Mouse (Mus musculus): Measurements from ENCODE around the gene Paox. TPM values are rescaled to one million over a fixed set of nuclear protein-coding genes. Genes with fewer than 3 reads are reported as not detected.
A peak's percentile ranks its signal among the peaks of the same experiment; 100 is the strongest.

Paox gene
- polyA plus RNA-seq, 1 experiment from 2014 or later = 15.7 TPM

DNA sequence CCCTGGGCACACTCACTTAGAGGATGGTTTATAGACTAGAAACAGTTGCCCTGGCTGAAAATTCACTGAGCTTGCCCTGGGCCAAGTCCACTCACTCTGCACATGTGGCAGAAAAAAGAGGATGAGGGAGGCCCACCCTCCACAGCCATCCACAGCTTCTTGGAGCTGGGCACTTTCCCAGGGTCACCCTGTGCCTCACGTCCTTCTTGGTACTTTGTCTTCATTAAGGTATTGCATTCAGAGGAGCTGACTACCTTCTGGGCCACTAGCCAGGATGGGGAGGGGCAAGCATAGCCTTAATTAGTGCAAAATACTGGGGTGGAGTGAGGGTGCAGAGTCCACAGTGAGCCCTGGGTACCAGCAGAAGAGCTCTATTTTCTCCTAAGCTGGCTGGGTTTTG, 20.0 kb upstream of the Paox start:
- 70% methylated on average over 1 of the region's 1 CpGs for WGBS
- DNase-seq (ENCODE audit: low spot score) = no peak
- no peak overlapping the region for H3K27ac ChIP-seq
- no peaks in the 10 kb centered on the region for H3K36me3 ChIP-seq
- H3K27me3 ChIP-seq (ENCODE audit: insufficient read depth, poor library complexity, severe bottlenecking) = 0 out of 2 replicates have a peak, but pooled peaks cover 3% of the 10 kb centered on the region
- no peaks in the 10 kb centered on the region for H3K9me3 ChIP-seq
- 0 out of 2 replicates have a peak, but pooled peaks cover 4% of the 10 kb centered on the region for H3K4me1 ChIP-seq (replicated peaks)
- no peak overlapping the region for H3K4me3 ChIP-seq

DNA sequence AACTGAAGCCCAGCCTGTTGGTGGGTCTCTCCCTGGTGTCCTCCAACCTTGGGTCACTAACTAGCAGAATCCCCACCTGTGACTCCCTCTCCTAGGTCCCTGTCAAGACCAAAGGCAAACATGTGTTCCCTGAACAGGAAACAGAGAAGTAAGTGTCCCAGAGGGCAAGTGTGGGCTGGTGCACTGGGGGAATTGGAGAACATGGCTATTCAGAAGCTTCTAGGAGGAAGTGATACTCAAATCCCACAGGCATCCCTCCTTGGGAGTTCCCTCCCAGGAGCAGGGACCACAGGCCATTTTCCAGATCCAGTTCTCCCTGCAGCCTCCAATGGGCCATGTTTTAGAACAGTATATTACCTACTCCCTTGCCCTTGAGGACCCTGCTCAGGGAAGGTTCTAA, 19.5 kb upstream of the Paox start:
- H3K4me3 ChIP-seq = no peak overlapping the region
- 0 out of 2 replicates have a peak, but pooled peaks cover 6% of the 10 kb centered on the region for H3K4me1 ChIP-seq (replicated peaks)
- H3K36me3 ChIP-seq = no peaks in the 10 kb centered on the region
- peaks cover 8% of the 10 kb centered on the region for H3K27me3 ChIP-seq (ENCODE audit: insufficient read depth, poor library complexity, severe bottlenecking)
- no peak for DNase-seq (ENCODE audit: low spot score)
- H3K9me3 ChIP-seq = no peaks in the 10 kb centered on the region
- H3K27ac ChIP-seq = no peak overlapping the region

DNA sequence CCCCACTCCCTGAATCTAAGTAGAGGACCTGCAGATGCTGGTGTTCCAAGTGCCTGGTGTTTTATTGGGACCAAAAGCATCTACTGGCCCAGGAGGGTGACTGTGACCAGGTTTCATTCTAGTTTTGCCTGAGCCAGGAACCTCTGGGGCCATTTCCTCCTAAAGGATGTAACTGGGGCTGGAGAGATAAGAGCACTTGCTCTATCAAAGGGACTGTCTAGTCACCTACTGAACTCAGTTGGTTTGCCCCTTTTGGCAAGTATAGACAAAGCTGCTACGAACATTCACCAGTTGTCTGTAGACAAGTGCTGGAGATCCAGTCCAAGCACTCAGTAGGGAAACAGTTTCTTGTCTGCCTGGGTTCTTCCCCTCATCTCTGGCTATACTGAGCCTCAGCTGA, 17.1 kb upstream of the Paox start:
- Histone ChIP-seq H3K36me3 (no peaks in the 10 kb centered on the region), H3K27me3 (ENCODE audit: insufficient read depth, poor library complexity, severe bottlenecking) (peaks cover 18% of the 10 kb centered on the region), H3K27ac (no peak overlapping the region), H3K4me1 (replicated peaks) (peaks cover 22% of the 10 kb centered on the region), H3K4me3 (no peak overlapping the region), H3K9me3 (no peaks in the 10 kb centered on the region)
- no peak for DNase-seq (ENCODE audit: low spot score)
- 88% methylated on average over 1 of the region's 1 CpGs for WGBS

DNA sequence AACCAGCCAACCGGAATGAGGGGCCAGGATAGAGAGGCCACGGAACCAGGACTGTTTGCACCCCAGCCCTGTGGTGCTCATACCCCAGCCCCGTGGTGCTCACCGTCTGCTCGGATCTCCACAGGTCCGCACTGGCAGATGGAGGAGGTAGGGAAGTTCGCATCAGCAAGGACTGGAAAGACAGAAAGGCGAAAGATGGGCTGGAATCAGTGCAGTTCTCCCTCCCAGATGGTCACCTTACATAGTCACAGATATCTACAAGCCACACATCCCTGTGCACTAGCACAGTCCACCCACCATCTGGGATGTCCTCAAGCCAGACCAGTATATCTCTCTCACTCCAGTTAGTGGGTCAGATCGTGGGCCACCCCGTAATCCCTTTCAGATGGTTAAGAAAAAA, 14.1 kb upstream of the Paox start:
- no peak for DNase-seq (ENCODE audit: low spot score)
- peaks cover 18% of the 10 kb centered on the region for H3K27me3 ChIP-seq (ENCODE audit: insufficient read depth, poor library complexity, severe bottlenecking)
- peak overlapping the region; percentile 55 for H3K4me3 ChIP-seq
- 73% methylated on average over 10 of the region's 10 CpGs for WGBS
- peaks cover 18% of the 10 kb centered on the region for H3K4me1 ChIP-seq (replicated peaks)
- H3K9me3 ChIP-seq = no peaks in the 10 kb centered on the region
- peaks cover 14% of the 10 kb centered on the region for H3K36me3 ChIP-seq
- peak overlapping the region; percentile 73 for H3K27ac ChIP-seq

DNA sequence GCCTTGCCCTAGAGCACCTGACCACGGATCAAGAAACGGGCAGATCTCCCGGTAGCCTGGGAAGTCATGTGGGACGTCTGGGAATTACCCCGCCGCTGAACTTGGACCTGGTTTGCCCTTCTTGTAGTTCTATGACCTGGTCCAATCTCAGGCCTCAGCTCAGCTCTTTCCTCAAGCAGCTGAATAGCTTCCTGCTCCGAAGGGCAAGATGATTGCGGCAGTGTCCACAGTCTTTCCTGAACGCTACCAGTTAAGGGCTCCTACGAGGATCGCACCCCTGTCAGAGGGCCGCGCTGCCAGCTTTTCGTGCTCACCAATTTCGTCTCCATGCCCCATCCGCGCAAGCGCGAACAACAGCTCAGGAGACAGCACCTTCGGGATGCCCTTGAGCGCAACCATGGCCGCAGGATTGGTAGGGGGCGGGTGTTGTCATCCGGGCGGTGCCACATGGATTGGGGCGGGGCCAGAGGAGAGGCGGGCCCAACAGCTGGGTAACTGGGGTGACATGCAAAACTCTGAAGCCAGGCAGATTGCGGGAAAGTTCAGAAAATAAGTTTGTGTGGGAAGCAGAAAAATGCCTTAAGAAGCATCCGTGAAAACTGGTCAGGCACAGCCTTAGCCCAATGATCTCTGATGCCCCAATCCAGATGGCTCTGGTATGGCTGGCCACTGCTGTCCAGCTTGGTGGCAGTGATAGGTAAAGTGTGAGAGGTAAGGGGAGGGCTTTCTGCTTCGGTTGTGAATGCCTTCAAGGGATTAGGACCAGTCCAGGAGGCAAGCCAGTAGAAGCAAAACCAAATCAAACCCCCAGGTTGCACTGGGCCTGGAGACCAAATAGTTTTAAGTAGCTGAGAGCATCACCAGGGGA, 13.4 kb upstream of the Paox start, which contains the start of gene Fuom:
TSS of gene Fuom (minus strand) at position 449 of the 868 bp plus-strand sequence.
- H3K4me1 ChIP-seq (replicated peaks) = peaks cover 18% of the 10 kb centered on the region
- peak within 1 kb of the TSS; percentile 55 for H3K4me3 ChIP-seq
- H3K27me3 ChIP-seq (ENCODE audit: insufficient read depth, poor library complexity, severe bottlenecking) = peaks cover 18% of the 10 kb centered on the region
- peaks cover 21% of the 10 kb centered on the region for H3K36me3 ChIP-seq
- peak within 1 kb of the TSS; percentile 73 for H3K27ac ChIP-seq
- WGBS = 2% methylated on average over 30 of the region's 30 CpGs
- H3K9me3 ChIP-seq = no peaks in the 10 kb centered on the region
- DNase-seq (ENCODE audit: low spot score) = peak; percentile 78

DNA sequence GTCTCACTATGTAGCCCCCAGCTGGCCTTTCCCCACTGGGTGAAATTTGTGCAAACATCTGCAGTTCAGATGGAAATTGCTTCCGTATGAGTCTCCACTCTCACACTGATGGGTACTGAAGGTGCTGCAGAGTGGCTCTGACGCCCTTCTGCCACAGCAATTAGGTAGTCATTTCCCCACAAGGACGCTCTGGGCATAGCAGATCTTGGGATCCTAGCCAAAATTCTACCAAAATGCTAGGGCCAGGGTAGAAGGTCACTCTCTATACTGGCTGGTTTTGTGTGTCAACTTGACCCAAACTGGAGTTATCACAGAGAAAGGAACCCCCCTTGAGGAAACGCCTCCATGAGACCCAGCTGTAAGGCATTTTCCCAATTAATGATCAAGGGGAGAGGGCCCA, 11.6 kb upstream of the Paox start:
- peaks cover 39% of the 10 kb centered on the region for H3K36me3 ChIP-seq
- H3K27ac ChIP-seq = no peak overlapping the region
- H3K27me3 ChIP-seq (ENCODE audit: insufficient read depth, poor library complexity, severe bottlenecking) = peaks cover 18% of the 10 kb centered on the region
- no peaks in the 10 kb centered on the region for H3K9me3 ChIP-seq
- peaks cover 18% of the 10 kb centered on the region for H3K4me1 ChIP-seq (replicated peaks)
- no peak overlapping the region for H3K4me3 ChIP-seq
- DNase-seq (ENCODE audit: low spot score) = no peak
- 86% methylated on average over 4 of the region's 4 CpGs for WGBS

DNA sequence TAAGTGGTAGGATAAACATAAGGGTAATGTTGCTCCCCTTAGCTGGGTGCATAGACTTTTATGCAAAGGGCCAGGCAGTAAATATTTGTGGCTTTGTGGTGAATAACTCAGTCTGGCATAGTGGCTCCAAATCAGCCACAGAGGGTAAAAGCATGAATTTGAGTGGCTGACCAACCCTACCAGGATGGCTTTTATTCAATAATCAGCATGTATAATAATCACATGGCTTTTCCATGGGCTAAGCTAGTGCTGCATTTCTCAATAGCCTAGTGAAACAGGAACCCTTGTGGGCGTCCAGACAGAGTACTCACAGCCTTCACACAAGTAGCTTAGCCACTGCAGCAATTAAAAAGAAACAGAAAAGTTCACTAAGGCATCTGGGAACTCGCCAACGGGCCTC, 3.7 kb upstream of the Paox start:
- Histone ChIP-seq H3K4me3 (no peak overlapping the region), H3K36me3 (peaks cover 61% of the 10 kb centered on the region), H3K4me1 (replicated peaks) (peaks cover 13% of the 10 kb centered on the region), H3K27ac (no peak overlapping the region), H3K9me3 (no peaks in the 10 kb centered on the region), H3K27me3 (ENCODE audit: insufficient read depth, poor library complexity, severe bottlenecking) (no peaks in the 10 kb centered on the region)
- DNase-seq (ENCODE audit: low spot score) = no peak
- WGBS = 66% methylated on average over 3 of the region's 3 CpGs

DNA sequence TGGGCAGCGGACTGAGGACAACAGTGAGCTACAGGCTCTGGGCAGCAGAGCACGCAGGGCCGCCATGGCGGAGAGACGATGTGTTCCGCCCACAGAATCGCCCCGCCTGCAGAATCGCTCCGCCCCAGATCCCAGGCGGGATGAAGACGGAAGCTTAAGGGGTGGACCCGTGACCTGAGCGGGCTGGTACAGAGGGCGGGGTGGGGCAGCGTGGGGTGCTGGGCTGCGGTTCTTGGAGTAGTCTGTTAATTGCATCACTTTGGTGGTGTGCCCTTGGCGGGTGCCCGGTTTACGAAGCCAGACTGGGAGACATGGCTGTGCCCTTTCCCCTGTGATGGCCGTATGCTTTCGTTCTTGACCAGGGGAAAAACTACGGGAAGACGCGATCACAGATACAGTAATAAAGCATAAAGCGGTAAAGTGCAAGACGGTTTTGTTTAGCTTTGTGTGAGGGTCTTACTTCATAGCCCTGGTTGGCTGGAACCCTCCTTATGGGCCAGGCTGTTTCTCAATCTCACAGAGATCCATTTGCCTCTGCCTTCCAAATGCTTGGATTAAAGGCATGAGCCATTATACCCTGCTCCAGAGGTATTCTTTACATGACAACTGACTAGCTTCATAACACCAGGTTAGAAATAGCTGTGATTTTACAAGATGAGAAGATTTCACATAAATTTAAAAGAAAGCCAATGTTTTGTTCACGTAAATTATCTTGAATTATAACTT, 893 bp downstream of the Paox start, which contains the start of gene Echs1:
TSS of gene Echs1 (minus strand) at position 148 of the 726 bp plus-strand sequence.
- H3K27ac ChIP-seq = peak within 1 kb of the TSS; percentile 94
- 5% methylated on average over 28 of the region's 28 CpGs for WGBS
- peaks cover 14% of the 10 kb centered on the region for H3K4me1 ChIP-seq (replicated peaks)
- peak within 1 kb of the TSS; percentile 83 for H3K4me3 ChIP-seq
- no peaks in the 10 kb centered on the region for H3K9me3 ChIP-seq
- DNase-seq (ENCODE audit: low spot score) = peak; percentile 85
- H3K36me3 ChIP-seq = peaks cover 16% of the 10 kb centered on the region
- no peaks in the 10 kb centered on the region for H3K27me3 ChIP-seq (ENCODE audit: insufficient read depth, poor library complexity, severe bottlenecking)

DNA sequence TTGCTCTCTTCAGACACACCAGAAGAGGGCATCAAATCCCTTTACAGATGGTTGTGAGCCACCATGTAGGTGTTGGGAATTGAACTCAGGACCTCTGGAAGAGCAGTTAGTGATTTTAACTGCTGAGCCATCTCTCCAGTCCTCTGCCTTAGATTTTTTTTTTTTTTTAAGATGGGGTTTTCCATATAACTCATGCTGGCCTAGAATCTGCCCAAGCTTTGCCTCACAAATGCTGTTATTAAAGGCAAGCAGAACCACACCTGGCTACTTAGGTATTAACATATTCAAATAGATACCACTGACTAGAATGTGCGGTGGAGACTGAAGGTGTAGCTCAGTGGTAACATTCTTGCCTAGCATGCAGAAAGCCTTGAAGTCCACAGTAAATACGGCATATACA, 4.9 kb downstream of the Paox start:
- H3K4me1 ChIP-seq (replicated peaks) = peaks cover 17% of the 10 kb centered on the region
- DNase-seq (ENCODE audit: low spot score) = no peak
- no peaks in the 10 kb centered on the region for H3K9me3 ChIP-seq
- H3K27ac ChIP-seq = no peak overlapping the region
- no peaks in the 10 kb centered on the region for H3K27me3 ChIP-seq (ENCODE audit: insufficient read depth, poor library complexity, severe bottlenecking)
- H3K36me3 ChIP-seq = no peaks in the 10 kb centered on the region
- WGBS = 89% methylated on average over 2 of the region's 2 CpGs
- H3K4me3 ChIP-seq = no peak overlapping the region

DNA sequence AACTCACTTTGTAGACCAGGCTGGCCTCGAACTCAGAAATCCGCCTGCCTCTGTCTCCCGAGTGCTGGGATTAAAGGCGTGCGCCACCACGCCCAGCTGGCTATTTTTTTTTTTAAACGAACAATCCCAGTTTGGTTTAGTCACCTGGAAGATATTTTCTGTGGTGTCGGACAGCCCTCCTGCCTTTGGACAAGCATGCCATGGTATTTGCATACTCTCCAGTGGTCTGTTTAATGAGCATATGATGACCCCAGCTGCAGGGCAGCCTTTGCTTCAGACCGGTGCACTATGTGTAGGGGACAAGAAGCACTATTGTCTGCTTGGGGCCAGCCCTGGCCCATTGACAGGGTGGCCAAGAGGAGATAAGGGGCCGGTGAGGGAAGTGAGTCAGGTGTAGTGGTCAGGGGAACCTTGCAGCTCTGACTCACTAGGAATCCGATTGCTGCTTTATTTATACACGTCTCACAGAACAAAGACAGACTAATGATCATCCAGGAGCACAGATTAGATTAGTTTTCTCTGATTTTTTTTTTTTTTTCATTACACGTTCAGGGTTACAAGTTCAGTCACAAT, 5.8 kb downstream of the Paox start:
- WGBS = 80% methylated on average over 13 of the region's 13 CpGs
- no peaks in the 10 kb centered on the region for H3K36me3 ChIP-seq
- H3K27ac ChIP-seq = no peak overlapping the region
- no peak for DNase-seq (ENCODE audit: low spot score)
- no peaks in the 10 kb centered on the region for H3K27me3 ChIP-seq (ENCODE audit: insufficient read depth, poor library complexity, severe bottlenecking)
- peaks cover 21% of the 10 kb centered on the region for H3K4me1 ChIP-seq (replicated peaks)
- H3K9me3 ChIP-seq = no peaks in the 10 kb centered on the region
- H3K4me3 ChIP-seq = no peak overlapping the region

DNA sequence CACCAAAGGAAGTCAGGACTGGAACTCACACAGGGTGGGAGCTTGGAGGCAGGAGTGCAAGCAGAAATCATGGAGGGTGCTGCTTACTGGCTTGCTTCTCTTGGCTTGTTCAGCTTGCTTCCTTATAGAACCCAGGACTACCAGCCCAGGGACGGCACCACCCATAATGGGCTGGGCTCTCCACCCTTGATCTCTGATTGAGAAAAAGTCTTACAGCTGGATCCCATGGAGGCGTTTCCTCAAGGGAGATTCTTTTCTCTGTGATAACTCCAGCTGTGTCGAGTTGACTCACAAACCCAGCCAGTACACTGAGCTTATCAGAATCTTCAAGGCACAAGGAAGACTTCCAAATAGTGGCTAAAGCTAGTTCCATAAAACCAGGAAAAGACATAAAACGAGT, 7.2 kb downstream of the Paox start:
- Histone ChIP-seq H3K27ac (no peak overlapping the region), H3K36me3 (no peaks in the 10 kb centered on the region), H3K4me1 (replicated peaks) (peaks cover 22% of the 10 kb centered on the region), H3K27me3 (ENCODE audit: insufficient read depth, poor library complexity, severe bottlenecking) (no peaks in the 10 kb centered on the region), H3K4me3 (no peak overlapping the region), H3K9me3 (no peaks in the 10 kb centered on the region)
- WGBS = 39% methylated on average over 4 of the region's 4 CpGs
- DNase-seq (ENCODE audit: low spot score) = no peak

DNA sequence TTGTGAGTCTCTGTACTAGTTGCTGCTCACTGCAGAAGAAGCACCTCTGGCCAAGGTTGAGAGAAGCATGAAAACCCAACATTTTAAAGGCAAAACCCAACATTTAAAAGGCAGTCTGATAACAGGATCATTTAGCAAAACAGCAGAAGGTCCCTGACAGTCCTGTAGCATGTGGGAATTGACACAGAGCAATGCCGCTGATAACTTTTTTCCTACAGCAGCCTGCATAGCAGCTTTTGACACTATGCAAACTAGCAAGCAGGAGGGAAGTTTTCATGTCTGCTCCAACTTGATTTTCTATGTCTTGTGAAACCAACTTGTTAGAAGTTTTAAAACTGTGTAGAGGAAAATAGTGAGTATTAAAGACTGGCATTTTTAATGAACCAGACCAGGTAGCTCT, 8.8 kb downstream of the Paox start:
- Histone ChIP-seq H3K4me1 (replicated peaks) (peaks cover 22% of the 10 kb centered on the region), H3K36me3 (peaks cover 4% of the 10 kb centered on the region; the same call in 1 of the 2 replicates), H3K9me3 (no peaks in the 10 kb centered on the region), H3K27ac (no peak overlapping the region), H3K27me3 (ENCODE audit: insufficient read depth, poor library complexity, severe bottlenecking) (no peaks in the 10 kb centered on the region), H3K4me3 (no peak overlapping the region)
- 95% methylated on average over 1 of the region's 1 CpGs for WGBS
- DNase-seq (ENCODE audit: low spot score) = no peak
